Comparison of ENCODE assay signal across 16 mouse cellular contexts in genomic region chr5:45119757-45120156, GRCm38 (mm10).
"Had no signal": no experiment of that assay in that cellular context is flagged by ENCODE, and none has a peak within 500 bp of the region (broad histone marks: within the 10 kb centered on the region; RNA-seq: fewer than 3 reads in every experiment).

No protein-coding gene starts in this region.

- H3K4me1 ChIP-seq: neural tube, embryonic 13.5 days; neural tube, embryonic 15.5 days; stomach, embryonic 15.5 days had no signal

- H3K9ac ChIP-seq: neural tube, embryonic 13.5 days; neural tube, embryonic 15.5 days; stomach, embryonic 15.5 days had no signal

- DNase-seq: retina, postnatal 1 day; right cerebral cortex, adult 18-20 months; right cerebral cortex, postnatal 14 days; right cerebral cortex, postnatal 25 days; right cerebral cortex, postnatal 4 days; spleen, adult 18-20 months; thymus, adult 18-20 months; thymus, adult 2 months; thymus, postnatal 14 days; thymus, postnatal 25 days; thymus, postnatal 36 days; thymus, postnatal 4 days had no signal

- H3K9me3 ChIP-seq: neural tube, embryonic 13.5 days; neural tube, embryonic 15.5 days; stomach, embryonic 15.5 days had no signal

- H3K27ac ChIP-seq: neural tube, embryonic 13.5 days; neural tube, embryonic 15.5 days; stomach, embryonic 15.5 days; stomach, postnatal 0 days had no signal

- H3K27me3 ChIP-seq: neural tube, embryonic 13.5 days; neural tube, embryonic 15.5 days; stomach, embryonic 15.5 days had no signal

- H3K4me2 ChIP-seq: neural tube, embryonic 13.5 days; neural tube, embryonic 15.5 days; stomach, embryonic 15.5 days had no signal

- H3K4me3 ChIP-seq: neural tube, embryonic 13.5 days; neural tube, embryonic 15.5 days; stomach, embryonic 15.5 days had no signal

- H3K36me3 ChIP-seq: neural tube, embryonic 13.5 days; neural tube, embryonic 15.5 days; stomach, embryonic 15.5 days had no signal
